Mouse (Mus musculus) liver, postnatal 0 days (tissue): Measurements from ENCODE around the gene Lypd5.

Experiments used
- CTCF ChIP-seq: sonication (generic); IDR thresholded peaks from 2 replicates; pipeline ENCODE4 v1.5.1; 2016; ENCODE audit warnings: antibody characterized with exemption, low read depth
- EP300 ChIP-seq: IDR thresholded peaks from 2 replicates; pipeline ENCODE4 v1.6.1; 2016; ENCODE audit warnings: antibody characterized with exemption, low read depth, mild to moderate bottlenecking

- TF ChIP-seq EP300: no peak
- no peak for TF ChIP-seq CTCF
Measured at GRCm38 (mm10) chr7:24366716-24367632, 18.0 kb downstream of the Lypd5 start.
